In genomic region chr6:30356680-30357079, GRCm38 (mm10) we compare ENCODE assay signal across 15 mouse cellular contexts. TPM values are rescaled to one million over a fixed set of nuclear protein-coding genes. Genes with fewer than 3 reads are reported as not detected.
A peak's percentile ranks its signal among the peaks of the same experiment; 100 is the strongest.
DNase-seq lines count a peak whose midpoint lies in the region; ATAC-seq and TF ChIP-seq lines count a peak whose summit lies in the region.
"Had no signal": no experiment of that assay in that cellular context is flagged by ENCODE, and none has a peak within 500 bp of the region (broad histone marks: within the 10 kb centered on the region; RNA-seq: fewer than 3 reads in every experiment).

No protein-coding gene starts in this region.

- WGBS in liver, adult 2 months = 36% methylated on average over 12 of the region's 12 CpGs
- 84% methylated on average over 12 of the region's 12 CpGs for WGBS in liver, embryonic 11.5 days
- 86% methylated on average over 12 of the region's 12 CpGs for WGBS in stomach, embryonic 16.5 days

- H3K9me3 ChIP-seq in liver, embryonic 11.5 days (ENCODE audit: control insufficient read depth, low read length) = no peaks in the 10 kb centered on the region
- no peaks in the 10 kb centered on the region for H3K9me3 ChIP-seq in stomach, embryonic 16.5 days (replicated peaks; ENCODE audit: control insufficient read depth, low read length)

- TF ChIP-seq POLR2A in liver, adult 2 months (IDR thresholded peaks at IDR 0.05; ENCODE audit: extremely low read depth, insufficient read depth, low read length) = no peak

- H3K79me2 ChIP-seq in liver, adult 2 months (ENCODE audit: control insufficient read depth, insufficient read depth, low read length) = no peaks in the 10 kb centered on the region

- TF ChIP-seq CTCF in liver, adult 2 months (IDR thresholded peaks at IDR 0.05; ENCODE audit: low read depth, low read length) = peak; percentile 57

- no peak for ATAC-seq in liver, embryonic 11.5 days (replicated peaks; ENCODE audit: low FRiP score)
- ATAC-seq in stomach, embryonic 16.5 days (ENCODE audit: insufficient read depth, low FRiP score) = 0 out of 2 replicates have a peak, but pooled peaks have one; percentile 24

- no peak overlapping the region for H3K9ac ChIP-seq in liver, adult 2 months (ENCODE audit: low read depth, low read length)
- no peak overlapping the region for H3K9ac ChIP-seq in liver, embryonic 11.5 days (ENCODE audit: low read depth, low read length)
- H3K9ac ChIP-seq in stomach, embryonic 16.5 days (ENCODE audit: low read length) = no peak overlapping the region

- 0 out of 2 replicates have a peak overlapping the region, but pooled peaks have one; percentile 5 for H3K27ac ChIP-seq in liver, adult 2 months (replicated peaks; ENCODE audit: insufficient read depth, low read depth, low read length)
- no peak overlapping the region for H3K27ac ChIP-seq in liver, embryonic 11.5 days (ENCODE audit: low read depth, low read length)
- H3K27ac ChIP-seq in stomach, embryonic 16.5 days (ENCODE audit: low read length) = no peak overlapping the region
- H3K27ac ChIP-seq: hindbrain, postnatal 0 days; kidney, postnatal 0 days; left cerebral cortex, adult 2 months had no signal

- peaks cover 6% of the 10 kb centered on the region for H3K4me1 ChIP-seq in liver, adult 2 months (ENCODE audit: control insufficient read depth, insufficient read depth, low read length)
- no peaks in the 10 kb centered on the region for H3K4me1 ChIP-seq in liver, embryonic 11.5 days (replicated peaks; ENCODE audit: control insufficient read depth, insufficient read depth, low read length)
- no peaks in the 10 kb centered on the region for H3K4me1 ChIP-seq in stomach, embryonic 16.5 days (ENCODE audit: control insufficient read depth, insufficient read depth, low read length)

- no peak overlapping the region for H3K4me2 ChIP-seq in liver, embryonic 11.5 days
- no peak overlapping the region for H3K4me2 ChIP-seq in stomach, embryonic 16.5 days (ENCODE audit: low read depth, low read length)

- no peaks in the 10 kb centered on the region for H3K36me3 ChIP-seq in liver, adult 2 months (ENCODE audit: control insufficient read depth, insufficient read depth, low read length)
- H3K36me3 ChIP-seq in liver, embryonic 11.5 days (ENCODE audit: control insufficient read depth, insufficient read depth, low read length) = no peaks in the 10 kb centered on the region
- H3K36me3 ChIP-seq in stomach, embryonic 16.5 days (ENCODE audit: control insufficient read depth, insufficient read depth, low read length) = no peaks in the 10 kb centered on the region

- H3K27me3 ChIP-seq in liver, adult 2 months (ENCODE audit: control insufficient read depth, insufficient read depth, low read length) = no peaks in the 10 kb centered on the region
- no peaks in the 10 kb centered on the region for H3K27me3 ChIP-seq in liver, embryonic 11.5 days (replicated peaks; ENCODE audit: control insufficient read depth, insufficient read depth, low read length)
- H3K27me3 ChIP-seq in stomach, embryonic 16.5 days (ENCODE audit: control insufficient read depth, insufficient read depth, low read length) = no peaks in the 10 kb centered on the region

- DNase-seq in adrenal gland, adult (ENCODE audit: inconsistent age in 2 of 2, low spot score in 1 of 2) = peak; percentile 51 to 85
- no peak for DNase-seq in adrenal gland, postnatal 4 days (ENCODE audit: low spot score in 2 of 2)
- peak; percentile 84 for DNase-seq in liver, adult 2 months (ENCODE audit: extremely low read depth, low read depth, low spot score)
- no peak for DNase-seq in liver, embryonic 11.5 days (ENCODE audit: low spot score)
- DNase-seq in cerebellum, adult 9-11 months = peak; percentile 18
- no peak for DNase-seq in thymus, postnatal 14 days
- no peak for DNase-seq in left cerebral cortex, adult 11 months (ENCODE audit: low spot score)
- DNase-seq: heart, postnatal 10 days; lung, adult 2 months; right cerebral cortex, postnatal 4 days; thymus, adult 18-20 months had no signal

- H3K4me3 ChIP-seq in liver, adult 2 months (ENCODE audit: insufficient read depth, low read depth, low read length) = peak overlapping the region; percentile 17; the same call in 1 of the 2 replicates
- H3K4me3 ChIP-seq in liver, embryonic 11.5 days (ENCODE audit: low read depth, low read length) = no peak overlapping the region
- H3K4me3 ChIP-seq in stomach, embryonic 16.5 days (replicated peaks; ENCODE audit: low read length) = no peak overlapping the region
- H3K4me3 ChIP-seq: left cerebral cortex, adult 2 months had no signal

RNA-seq across cellular contexts. Expression of gene Zc3hc1, which starts 34.1 kb away (rescaled TPM):
- 10 to 100 TPM; 31.9 to 32.8 TPM for total RNA-seq in adrenal gland, postnatal 4 days (2021)
- total RNA-seq in liver, adult 2 months (2014; rRNA removed) = 7.2 and 8.2 TPM in 2 replicates
- polyA plus RNA-seq in liver, adult 2 months (2012; rRNA removed) = 7.3 and 11.0 TPM in 2 replicates
- 64.6 and 68.5 TPM in 2 replicates for polyA plus RNA-seq in liver, embryonic 11.5 days (2014; fragmentation: Nextera tagmentation; extraction: Ambion mirVana)
- 36.0 and 38.9 TPM in 2 replicates for polyA plus RNA-seq in stomach, embryonic 16.5 days (2015; fragmentation: Nextera tagmentation; extraction: Ambion mirVana)

RNA-seq across cellular contexts. Expression of gene Klhdc10, which starts 45.0 kb away (rescaled TPM):
- 10 to 100 TPM; 97.5 to 98.1 TPM for total RNA-seq in adrenal gland, postnatal 4 days (2021)
- 18.8 and 25.0 TPM in 2 replicates for total RNA-seq in liver, adult 2 months (2014; rRNA removed)
- 18.9 and 19.0 TPM in 2 replicates for polyA plus RNA-seq in liver, adult 2 months (2012; rRNA removed)
- 19.2 and 20.8 TPM in 2 replicates for polyA plus RNA-seq in liver, embryonic 11.5 days (2014; fragmentation: Nextera tagmentation; extraction: Ambion mirVana)
- 15.6 and 16.5 TPM in 2 replicates for polyA plus RNA-seq in stomach, embryonic 16.5 days (2015; fragmentation: Nextera tagmentation; extraction: Ambion mirVana)

RNA-seq across cellular contexts. Expression of gene Ube2h, which starts 52.3 kb away (rescaled TPM):
- total RNA-seq in adrenal gland, postnatal 4 days (2021) = 100 to 1,000 TPM; 108 to 113 TPM
- 30.7 and 30.9 TPM in 2 replicates for total RNA-seq in liver, adult 2 months (2014; rRNA removed)
- 43.3 and 57.2 TPM in 2 replicates for polyA plus RNA-seq in liver, adult 2 months (2012; rRNA removed)
- 21.6 and 22.5 TPM in 2 replicates for polyA plus RNA-seq in liver, embryonic 11.5 days (2014; fragmentation: Nextera tagmentation; extraction: Ambion mirVana)
- 45.3 and 47.6 TPM in 2 replicates for polyA plus RNA-seq in stomach, embryonic 16.5 days (2015; fragmentation: Nextera tagmentation; extraction: Ambion mirVana)

Comparison
In these comparisons a context has a peak if more than half of its experiments do, and no peak if none do; other contexts are left out.
1. DNase-seq: peak in adrenal gland, adult (2 of 2), liver, adult 2 months (single experiment) and cerebellum, adult 9-11 months (single experiment); none in adrenal gland, postnatal 4 days (0 of 2), liver, embryonic 11.5 days (single experiment), thymus, postnatal 14 days (single experiment) and left cerebral cortex, adult 11 months (single experiment).